Mouse (Mus musculus) kidney, embryonic 16.5 days (tissue): ENCODE measurements around the gene Cyp2b19. TPM values are rescaled to one million over a fixed set of nuclear protein-coding genes. Genes with fewer than 3 reads are reported as not detected.

Experiments
- ATAC-seq: fragments of 200-750 bp; cut with Nextera tagmentation; 2 replicates; pipeline ENCODE4 v1.8.0; 2017; ENCODE audit warnings: moderate TSS enrichment; ENCODE audit not compliant: low FRiP score, low TSS enrichment
- H3K27ac ChIP-seq: fragments of 300-500 bp; sonication (generic); 2 replicates; pipeline ENCODE4 v1.5.1; 2014; ENCODE audit warnings: low read length
- H3K27me3 ChIP-seq: fragments of 300-500 bp; sonication (generic); 2 replicates; pipeline ENCODE4 v1.6.1; 2014; ENCODE audit warnings: low read length, control low read depth, mixed read lengths; ENCODE audit not compliant: insufficient read depth
- H3K36me3 ChIP-seq: fragments of 300-500 bp; sonication (generic); 2 replicates; pipeline ENCODE4 v1.6.1; 2014; ENCODE audit warnings: low read length, control low read depth, mixed read lengths; ENCODE audit not compliant: insufficient read depth
- H3K4me1 ChIP-seq: fragments of 300-500 bp; sonication (generic); 2 replicates; pipeline ENCODE4 v1.6.1; 2014; ENCODE audit warnings: low read length, control low read depth, mixed read lengths; ENCODE audit not compliant: insufficient read depth
- H3K4me2 ChIP-seq: fragments of 300-500 bp; sonication (generic); replicated peaks from 2 replicates; pipeline ENCODE4 v1.6.1; 2014; ENCODE audit warnings: low read depth, low read length
- H3K4me3 ChIP-seq: fragments of 300-500 bp; sonication (generic); 2 replicates; pipeline ENCODE4 v1.5.1; 2014; ENCODE audit warnings: mild to moderate bottlenecking, low read length
- H3K9ac ChIP-seq: fragments of 300-500 bp; sonication (generic); replicated peaks from 2 replicates; pipeline ENCODE4 v1.6.1; 2014; ENCODE audit warnings: low read length
- H3K9me3 ChIP-seq: fragments of 300-500 bp; sonication (generic); 2 replicates; pipeline ENCODE4 v1.6.1; 2016; ENCODE audit warnings: low read length, control low read depth
- WGBS: fragments of 180-500 bp; shearing (Covaris S2); extraction: QIAGEN DNeasy Blood & Tissue Kit; methylation state at CpG from one replicate; pipeline ENCODE4 v1.1.7; 2014; 5-methylcytosine and 5-hydroxymethylcytosine counted together
- polyA plus RNA-seq: library from polyadenylated mRNA; unstranded; fragments of >200 nt; fragmentation: Nextera tagmentation; extraction: Ambion mirVana; gene quantifications from 2 replicates; pipeline ENCODE4 v1.2.1, GENCODE M21; 2015

Cyp2b19 gene
- polyA plus RNA-seq, 1 experiment from 2014 or later: not detected

- 85% methylated on average over 2 of the region's 2 CpGs for WGBS
- Histone ChIP-seq H3K36me3 (no peaks in the 10 kb centered on the region), H3K4me2 (no peak within 1 kb of the TSS), H3K9me3 (no peaks in the 10 kb centered on the region), H3K27me3 (no peaks in the 10 kb centered on the region), H3K9ac (no peak within 1 kb of the TSS), H3K27ac (no peak within 1 kb of the TSS), H3K4me1 (no peaks in the 10 kb centered on the region), H3K4me3 (no peak within 1 kb of the TSS)
- ATAC-seq: no peak
Measured at GRCm38 (mm10) chr7:26808592-26808991, 51.6 kb downstream of the Cyp2b19 start, which contains the start of gene Cyp2g1. Gene Cyp2g1 (plus strand): TSS chr7:26808892.

Other genes starting within 250 kb of the Cyp2b19 start
- gene Nlrp9a, start 222.1 kb upstream of the Cyp2b19 start, polyA plus RNA-seq: not detected in 2 replicates
- not detected in 2 replicates for gene Vmn1r185, start 138.7 kb upstream of the Cyp2b19 start, polyA plus RNA-seq
- not detected in 2 replicates for gene Cyp2b23, start 70.7 kb upstream of the Cyp2b19 start, polyA plus RNA-seq
- not detected in 2 replicates for gene Cyp2g1, start 51.8 kb downstream of the Cyp2b19 start, polyA plus RNA-seq
- gene Cyp2a5, start 78.2 kb downstream of the Cyp2b19 start, polyA plus RNA-seq: not detected in 2 replicates
- not detected in 2 replicates for gene Cyp2a22, start 182.2 kb downstream of the Cyp2b19 start, polyA plus RNA-seq